Mouse (Mus musculus) C2C12 (cell line): Measurements from ENCODE around the gene Runx2.

Source experiments
- CEBPB ChIP-seq: IDR thresholded peaks from one replicate; pipeline ENCODE4 v1.6.1; 2011; ENCODE audit warnings: low read depth, mild to moderate bottlenecking, control low read depth, moderate library complexity
- CTCF ChIP-seq: IDR thresholded peaks from one replicate; pipeline ENCODE4 v1.5.1; 2011; ENCODE audit not compliant: control insufficient read depth, insufficient read depth, insufficient read length
- MAX ChIP-seq: IDR thresholded peaks from one replicate; pipeline ENCODE4 v1.6.1; 2011; ENCODE audit warnings: mild to moderate bottlenecking, control low read depth
- USF1 ChIP-seq: IDR thresholded peaks from one replicate; pipeline ENCODE4 v1.6.1; 2011; ENCODE audit warnings: low read depth, mild to moderate bottlenecking, control low read depth, moderate library complexity

DNA sequence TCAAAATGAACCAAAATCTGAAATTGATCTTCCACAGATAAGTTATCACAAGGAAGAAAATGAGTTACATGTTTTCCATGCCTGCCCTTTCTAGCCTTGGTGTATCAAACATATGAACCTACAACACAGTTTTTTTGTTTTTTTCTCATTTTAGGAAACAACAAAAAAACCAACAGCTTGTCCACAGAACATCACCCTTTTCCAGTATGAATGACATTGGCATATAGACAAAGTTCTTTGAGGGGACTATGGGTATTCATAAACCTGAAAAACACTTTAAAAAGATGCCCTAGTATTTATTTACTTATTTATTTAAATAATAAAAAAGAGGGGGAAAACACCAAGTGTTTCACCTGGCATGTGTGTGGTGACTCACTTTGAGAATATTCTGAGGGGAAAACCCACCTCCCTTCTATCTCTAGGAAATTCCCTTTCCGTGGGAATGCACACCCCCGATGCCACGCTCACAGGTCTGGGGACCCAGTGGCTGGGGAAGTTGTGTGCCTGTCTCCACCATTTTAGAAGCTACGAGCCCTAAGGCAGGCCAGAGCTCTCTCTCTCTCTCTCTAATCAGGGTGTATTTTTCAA is 249.9 kb downstream of the Runx2 start:
- no peak for TF ChIP-seq CTCF
- TF ChIP-seq MAX: no peak
- no peak for TF ChIP-seq USF1
- TF ChIP-seq CEBPB: no peak
